Mouse (Mus musculus): ENCODE measurements at regions not wholly inside any gene's neighbourhood (a gene's known extent, or its start where the extent isn't known, plus 50 kb on each side); places are given as distances from the start of the nearest gene placed in this dataset.

- DNase-seq = no peak
Measured at GRCm38 (mm10) chr13:31339901-31340300, 216.0 kb upstream of the Foxq1 start.

- no peak for DNase-seq
Measured at GRCm38 (mm10) chr13:31340363-31340948, 215.5 kb upstream of the Foxq1 start.

GRCm38 (mm10) chr13:31341282-31342100 is 214.4 kb upstream of the Foxq1 start:
- no peak for DNase-seq

GRCm38 (mm10) chr13:31346205-31346604 is 209.7 kb upstream of the Foxq1 start:
- DNase-seq = no peak

GRCm38 (mm10) chr13:31347000-31347399 is 208.9 kb upstream of the Foxq1 start:
- no peak for DNase-seq

GRCm38 (mm10) chr13:31349671-31350070 is 206.3 kb upstream of the Foxq1 start:
- DNase-seq = no peak

GRCm38 (mm10) chr13:31351481-31351880 is 204.5 kb upstream of the Foxq1 start:
- no peak for DNase-seq

GRCm38 (mm10) chr13:31352825-31353224 is 203.1 kb upstream of the Foxq1 start:
- DNase-seq = no peak

- DNase-seq = peak; percentile 45
Measured at GRCm38 (mm10) chr13:31359353-31359752, 196.6 kb upstream of the Foxq1 start.

- no peak for DNase-seq
Measured at GRCm38 (mm10) chr13:31362386-31362785, 193.5 kb upstream of the Foxq1 start.

GRCm38 (mm10) chr13:31364369-31364768 is 191.6 kb upstream of the Foxq1 start:
- no peak for DNase-seq

GRCm38 (mm10) chr13:31367226-31367625 is 188.7 kb upstream of the Foxq1 start:
- peak; percentile 8 for DNase-seq

- DNase-seq = peak; percentile 61
Measured at GRCm38 (mm10) chr13:31369182-31369581, 186.8 kb upstream of the Foxq1 start.

- no peak for DNase-seq
Measured at GRCm38 (mm10) chr13:31370873-31371272, 185.1 kb upstream of the Foxq1 start.

- DNase-seq = no peak
Measured at GRCm38 (mm10) chr13:31374006-31374405, 181.9 kb upstream of the Foxq1 start.

- no peak for DNase-seq
Measured at GRCm38 (mm10) chr13:31393421-31394215, 162.3 kb upstream of the Foxq1 start.

- DNase-seq = no peak
Measured at GRCm38 (mm10) chr13:31396216-31396910, 159.6 kb upstream of the Foxq1 start.

GRCm38 (mm10) chr13:31397246-31397645 is 158.7 kb upstream of the Foxq1 start:
- no peak for DNase-seq

- DNase-seq = no peak
Measured at GRCm38 (mm10) chr13:31400401-31400800, 155.5 kb upstream of the Foxq1 start.

GRCm38 (mm10) chr13:31405312-31405711 is 150.6 kb upstream of the Foxq1 start:
- no peak for DNase-seq

- no peak for DNase-seq
Measured at GRCm38 (mm10) chr13:31408439-31409122, 147.4 kb upstream of the Foxq1 start.

- DNase-seq = no peak
Measured at GRCm38 (mm10) chr13:31409123-31409513, 146.8 kb upstream of the Foxq1 start.
